Mouse (Mus musculus): ENCODE measurements around the gene Rhox3c.
"Not testable (repeated sequence)": the region's sequence is repeated elsewhere in the genome, so short reads cannot be mapped to it uniquely, and the experiment has no call there.

Gene Rhox3c

GRCm38 (mm10) chrX:37458285-37458684, at the start of gene Rhox3c:
Gene Rhox3c (plus strand): TSS chrX:37458585.
- TF ChIP-seq GATA4 (IDR thresholded peaks at IDR 0.05; ENCODE audit: insufficient replicate concordance, low read length) = not testable (repeated sequence)

GRCm38 (mm10) chrX:37411767-37412166, 46.6 kb upstream of the Rhox3c start, which contains the start of gene Rhox2b:
Gene Rhox2b (plus strand): TSS chrX:37412067.
- TF ChIP-seq GATA4 (IDR thresholded peaks at IDR 0.05; ENCODE audit: insufficient replicate concordance, low read length) = not testable (repeated sequence)

GRCm38 (mm10) chrX:37432194-37432593, 26.2 kb upstream of the Rhox3c start, which contains the start of gene Rhox4b:
Gene Rhox4b (plus strand): TSS chrX:37432494.
- TF ChIP-seq GATA4 (IDR thresholded peaks at IDR 0.05; ENCODE audit: insufficient replicate concordance, low read length) = not testable (repeated sequence)

GRCm38 (mm10) chrX:37453380-37453779, 5.0 kb upstream of the Rhox3c start, which contains the start of gene Rhox2c:
Gene Rhox2c (plus strand): TSS chrX:37453680.
- TF ChIP-seq GATA4 (IDR thresholded peaks at IDR 0.05; ENCODE audit: insufficient replicate concordance, low read length) = not testable (repeated sequence)

- not testable (repeated sequence) for TF ChIP-seq GATA4 (IDR thresholded peaks at IDR 0.05; ENCODE audit: insufficient replicate concordance, low read length)
These were observed 21.7 kb downstream of the Rhox3c start, which contains the start of gene Rhox4c for GRCm38 (mm10) chrX:37480037-37480436. Gene Rhox4c (plus strand): TSS chrX:37480337.

GRCm38 (mm10) chrX:37514059-37514458, 55.7 kb downstream of the Rhox3c start, which contains the start of gene Rhox4d:
Gene Rhox4d (plus strand): TSS chrX:37514359.
- not testable (repeated sequence) for TF ChIP-seq GATA4 (IDR thresholded peaks at IDR 0.05; ENCODE audit: insufficient replicate concordance, low read length)
